Mouse (Mus musculus): ENCODE data around the gene Cyp2a22. TPM values are rescaled to one million over a fixed set of nuclear protein-coding genes. Genes with fewer than 3 reads are reported as not detected.
"Not testable (repeated sequence)": the region's sequence is repeated elsewhere in the genome, so short reads cannot be mapped to it uniquely, and the experiment has no call there.

Gene Cyp2a22
- 0.02 TPM in 1 of 2 replicates, not detected in the other for polyA plus RNA-seq (2015; fragmentation: Nextera tagmentation; extraction: Ambion mirVana)

- no peak for TF ChIP-seq EP300 (optimal IDR thresholded peaks at IDR 0.05)
- TF ChIP-seq CTCF (IDR thresholded peaks at IDR 0.05; ENCODE audit: low read depth) = no peak
- no peaks in the 10 kb centered on the region for H3K9me3 ChIP-seq (ENCODE audit: control insufficient read depth, low read length)
- no peak within 1 kb of the TSS for H3K4me2 ChIP-seq (replicated peaks; ENCODE audit: low read depth)
- no peak within 1 kb of the TSS for H3K27ac ChIP-seq (replicated peaks)
- H3K27me3 ChIP-seq (ENCODE audit: control insufficient read depth, insufficient read depth, low read length) = no peaks in the 10 kb centered on the region
- ATAC-seq (ENCODE audit: low FRiP score, low TSS enrichment) = no peak
- no peak within 1 kb of the TSS for H3K9ac ChIP-seq (ENCODE audit: low read length)
- WGBS = 91% methylated on average over 4 of the region's 4 CpGs
- no peaks in the 10 kb centered on the region for H3K4me1 ChIP-seq (replicated peaks; ENCODE audit: control insufficient read depth, insufficient read depth)
- no peak for DNase-seq (ENCODE audit: low spot score)
- no peak within 1 kb of the TSS for H3K4me3 ChIP-seq (ENCODE audit: low read depth, low read length)
- H3K36me3 ChIP-seq (ENCODE audit: control insufficient read depth, insufficient read depth, low read length) = no peaks in the 10 kb centered on the region
Measured at GRCm38 (mm10) chr7:26939262-26939661, at the start of gene Cyp2a22. Cyp2a22 (minus strand) TSS chr7:26939384.

- not testable (repeated sequence) for ATAC-seq (ENCODE audit: low FRiP score, low TSS enrichment); H3K27ac ChIP-seq (replicated peaks); H3K4me1 ChIP-seq (replicated peaks; ENCODE audit: control insufficient read depth, insufficient read depth)
Measured at GRCm38 (mm10) chr7:26983151-26983550, 44.0 kb upstream of the Cyp2a22 start.

GRCm38 (mm10) chr7:26982551-26982950, 43.4 kb upstream of the Cyp2a22 start:
- Histone ChIP-seq H3K9me3 (ENCODE audit: control insufficient read depth, low read length) (no peaks in the 10 kb centered on the region), H3K9ac (ENCODE audit: low read length) (no peak overlapping the region), H3K4me2 (replicated peaks; ENCODE audit: low read depth) (no peak overlapping the region), H3K4me1 (replicated peaks; ENCODE audit: control insufficient read depth, insufficient read depth) (no peaks in the 10 kb centered on the region), H3K4me3 (ENCODE audit: low read depth, low read length) (no peak overlapping the region), H3K36me3 (ENCODE audit: control insufficient read depth, insufficient read depth, low read length) (no peaks in the 10 kb centered on the region), H3K27me3 (ENCODE audit: control insufficient read depth, insufficient read depth, low read length) (no peaks in the 10 kb centered on the region), H3K27ac (replicated peaks) (no peak overlapping the region)
- ATAC-seq (ENCODE audit: low FRiP score, low TSS enrichment) (no peak), DNase-seq (ENCODE audit: low spot score) (no peak)
- 38% methylated on average over 1 of the region's 1 CpGs for WGBS
- TF ChIP-seq EP300 (optimal IDR thresholded peaks at IDR 0.05) (no peak), CTCF (IDR thresholded peaks at IDR 0.05; ENCODE audit: low read depth) (no peak)

More at GRCm38 (mm10) chr7:26983151-26983550, 44.0 kb upstream of the Cyp2a22 start:
- WGBS = 11% methylated on average over 1 of the region's 1 CpGs
- not testable (repeated sequence) for H3K36me3 ChIP-seq (ENCODE audit: control insufficient read depth, insufficient read depth, low read length); DNase-seq (ENCODE audit: low spot score); H3K4me3 ChIP-seq (ENCODE audit: low read depth, low read length); H3K27me3 ChIP-seq (ENCODE audit: control insufficient read depth, insufficient read depth, low read length); H3K4me2 ChIP-seq (replicated peaks; ENCODE audit: low read depth); H3K9ac ChIP-seq (ENCODE audit: low read length); H3K9me3 ChIP-seq (ENCODE audit: control insufficient read depth, low read length)

GRCm38 (mm10) chr7:26981937-26982336, 42.8 kb upstream of the Cyp2a22 start:
- not testable (repeated sequence) for H3K4me2 ChIP-seq (replicated peaks; ENCODE audit: low read depth); H3K4me1 ChIP-seq (replicated peaks; ENCODE audit: control insufficient read depth, insufficient read depth); H3K9ac ChIP-seq (ENCODE audit: low read length); DNase-seq (ENCODE audit: low spot score); H3K27ac ChIP-seq (replicated peaks); H3K27me3 ChIP-seq (ENCODE audit: control insufficient read depth, insufficient read depth, low read length); ATAC-seq (ENCODE audit: low FRiP score, low TSS enrichment); H3K4me3 ChIP-seq (ENCODE audit: low read depth, low read length); H3K36me3 ChIP-seq (ENCODE audit: control insufficient read depth, insufficient read depth, low read length); H3K9me3 ChIP-seq (ENCODE audit: control insufficient read depth, low read length)
- 78% methylated on average over 1 of the region's 1 CpGs for WGBS

- not testable (repeated sequence) for H3K4me3 ChIP-seq (ENCODE audit: low read depth, low read length)
Measured at GRCm38 (mm10) chr7:26981464-26981863, 42.3 kb upstream of the Cyp2a22 start.

GRCm38 (mm10) chr7:26962371-26962770, 23.2 kb upstream of the Cyp2a22 start:
- DNase-seq (ENCODE audit: low spot score); H3K9ac ChIP-seq (ENCODE audit: low read length); H3K27ac ChIP-seq (replicated peaks); H3K36me3 ChIP-seq (ENCODE audit: control insufficient read depth, insufficient read depth, low read length); H3K4me2 ChIP-seq (replicated peaks; ENCODE audit: low read depth); H3K27me3 ChIP-seq (ENCODE audit: control insufficient read depth, insufficient read depth, low read length); H3K9me3 ChIP-seq (ENCODE audit: control insufficient read depth, low read length); H3K4me3 ChIP-seq (ENCODE audit: low read depth, low read length); ATAC-seq (ENCODE audit: low FRiP score, low TSS enrichment); H3K4me1 ChIP-seq (replicated peaks; ENCODE audit: control insufficient read depth, insufficient read depth): not testable (repeated sequence)
- 72% methylated on average over 1 of the region's 1 CpGs for WGBS

More at GRCm38 (mm10) chr7:26981464-26981863, 42.3 kb upstream of the Cyp2a22 start:
- H3K27me3 ChIP-seq (ENCODE audit: control insufficient read depth, insufficient read depth, low read length); DNase-seq (ENCODE audit: low spot score); H3K27ac ChIP-seq (replicated peaks); H3K36me3 ChIP-seq (ENCODE audit: control insufficient read depth, insufficient read depth, low read length); H3K4me1 ChIP-seq (replicated peaks; ENCODE audit: control insufficient read depth, insufficient read depth); H3K9ac ChIP-seq (ENCODE audit: low read length); H3K4me2 ChIP-seq (replicated peaks; ENCODE audit: low read depth); ATAC-seq (ENCODE audit: low FRiP score, low TSS enrichment); H3K9me3 ChIP-seq (ENCODE audit: control insufficient read depth, low read length): not testable (repeated sequence)
- WGBS = 66% methylated on average over 2 of the region's 2 CpGs

GRCm38 (mm10) chr7:26953306-26953705, 14.1 kb upstream of the Cyp2a22 start:
- DNase-seq (ENCODE audit: low spot score); H3K27ac ChIP-seq (replicated peaks); H3K4me1 ChIP-seq (replicated peaks; ENCODE audit: control insufficient read depth, insufficient read depth); H3K9ac ChIP-seq (ENCODE audit: low read length); H3K4me2 ChIP-seq (replicated peaks; ENCODE audit: low read depth); ATAC-seq (ENCODE audit: low FRiP score, low TSS enrichment); H3K27me3 ChIP-seq (ENCODE audit: control insufficient read depth, insufficient read depth, low read length); H3K4me3 ChIP-seq (ENCODE audit: low read depth, low read length); H3K36me3 ChIP-seq (ENCODE audit: control insufficient read depth, insufficient read depth, low read length); H3K9me3 ChIP-seq (ENCODE audit: control insufficient read depth, low read length): not testable (repeated sequence)
- WGBS = 89% methylated on average over 2 of the region's 2 CpGs

GRCm38 (mm10) chr7:26952671-26953070, 13.5 kb upstream of the Cyp2a22 start:
- 89% methylated on average over 3 of the region's 3 CpGs for WGBS
- ATAC-seq (ENCODE audit: low FRiP score, low TSS enrichment) = not testable (repeated sequence)

More at GRCm38 (mm10) chr7:26952671-26953070, 13.5 kb upstream of the Cyp2a22 start:
- DNase-seq (ENCODE audit: low spot score); H3K4me2 ChIP-seq (replicated peaks; ENCODE audit: low read depth); H3K9me3 ChIP-seq (ENCODE audit: control insufficient read depth, low read length); H3K27me3 ChIP-seq (ENCODE audit: control insufficient read depth, insufficient read depth, low read length); H3K9ac ChIP-seq (ENCODE audit: low read length); H3K36me3 ChIP-seq (ENCODE audit: control insufficient read depth, insufficient read depth, low read length); H3K4me3 ChIP-seq (ENCODE audit: low read depth, low read length); H3K27ac ChIP-seq (replicated peaks); H3K4me1 ChIP-seq (replicated peaks; ENCODE audit: control insufficient read depth, insufficient read depth): not testable (repeated sequence)

All from stomach, postnatal 0 days (tissue).